Mouse (Mus musculus) ES-Bruce4 (cell line): ENCODE measurements around the gene Prss33.

Source experiments
- CTCF ChIP-seq: IDR thresholded peaks from one replicate; pipeline ENCODE4 v1.8.1; 2011; ENCODE audit warnings: low read depth, low read length
- EP300 ChIP-seq: IDR thresholded peaks from 2 replicates; pipeline ENCODE4 v1.6.1; 2011; ENCODE audit warnings: low read depth, low read length; ENCODE audit not compliant: insufficient read depth
- POLR2A ChIP-seq: IDR thresholded peaks from one replicate; pipeline ENCODE4 v1.8.1; 2011; ENCODE audit warnings: low read length; ENCODE audit not compliant: insufficient read depth

DNA sequence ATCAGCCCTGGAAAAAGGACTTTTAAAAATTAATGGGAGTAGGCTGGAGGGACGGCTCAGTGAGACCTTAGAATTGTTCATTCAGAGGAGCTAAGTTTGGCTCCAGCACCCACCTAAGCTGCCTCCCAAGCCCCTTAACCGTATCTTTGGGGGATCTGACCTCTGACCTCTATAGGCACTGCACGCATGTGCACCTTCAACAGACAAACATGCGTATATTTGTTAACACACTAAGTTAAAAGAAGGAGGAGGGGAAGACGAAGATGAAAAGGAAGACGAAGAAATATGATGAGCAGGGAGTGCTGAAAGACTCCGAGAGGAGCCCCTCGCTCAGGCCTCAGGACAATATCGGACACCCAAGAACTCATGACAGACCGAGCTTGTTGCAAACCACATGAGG lies 34.2 kb downstream of the Prss33 start:
- TF ChIP-seq POLR2A (no peak), CTCF (no peak), EP300 (no peak)
